Mouse (Mus musculus): ENCODE measurements around the gene Gm12216.

The Gm12216 gene

GRCm38 (mm10) chr11:53796409-53797151 is 62.5 kb downstream of the Gm12216 start:
- DNase-seq (ENCODE audit: extremely low read depth, low read depth), result no peak

GRCm38 (mm10) chr11:53795813-53796212 is 63.2 kb downstream of the Gm12216 start:
- no peak for DNase-seq (ENCODE audit: extremely low read depth, low read depth)

- DNase-seq (ENCODE audit: extremely low read depth, low read depth), result no peak
These were observed 64.1 kb downstream of the Gm12216 start for GRCm38 (mm10) chr11:53794671-53795557.

- DNase-seq (ENCODE audit: extremely low read depth, low read depth), result no peak
These were observed 65.0 kb downstream of the Gm12216 start for GRCm38 (mm10) chr11:53794015-53794414.

GRCm38 (mm10) chr11:53792986-53793385 is 66.1 kb downstream of the Gm12216 start:
- DNase-seq (ENCODE audit: extremely low read depth, low read depth), result no peak

- DNase-seq (ENCODE audit: extremely low read depth, low read depth), result no peak
These were observed 69.8 kb downstream of the Gm12216 start for GRCm38 (mm10) chr11:53789277-53789676.

- DNase-seq (ENCODE audit: extremely low read depth, low read depth), result no peak
These were observed 70.9 kb downstream of the Gm12216 start for GRCm38 (mm10) chr11:53788196-53788595.

GRCm38 (mm10) chr11:53786058-53787031 is 72.7 kb downstream of the Gm12216 start:
- DNase-seq (ENCODE audit: extremely low read depth, low read depth), result no peak

- no peak for DNase-seq (ENCODE audit: extremely low read depth, low read depth)
These were observed 73.6 kb downstream of the Gm12216 start for GRCm38 (mm10) chr11:53785311-53785936.

- DNase-seq (ENCODE audit: extremely low read depth, low read depth), result no peak
These were observed 75.8 kb downstream of the Gm12216 start for GRCm38 (mm10) chr11:53783288-53783687.

GRCm38 (mm10) chr11:53781964-53782363 is 77.1 kb downstream of the Gm12216 start:
- no peak for DNase-seq (ENCODE audit: extremely low read depth, low read depth)

- DNase-seq (ENCODE audit: extremely low read depth, low read depth), result no peak
These were observed 77.8 kb downstream of the Gm12216 start for GRCm38 (mm10) chr11:53781201-53781775.

GRCm38 (mm10) chr11:53780262-53780661 is 78.8 kb downstream of the Gm12216 start:
- DNase-seq (ENCODE audit: extremely low read depth, low read depth), result no peak

GRCm38 (mm10) chr11:53779808-53780207 is 79.2 kb downstream of the Gm12216 start:
- DNase-seq (ENCODE audit: extremely low read depth, low read depth), result no peak

- DNase-seq (ENCODE audit: extremely low read depth, low read depth), result no peak
These were observed 80.6 kb downstream of the Gm12216 start for GRCm38 (mm10) chr11:53778455-53778854.

GRCm38 (mm10) chr11:53777736-53778135 is 81.3 kb downstream of the Gm12216 start:
- DNase-seq (ENCODE audit: extremely low read depth, low read depth), result no peak

- no peak for DNase-seq (ENCODE audit: extremely low read depth, low read depth)
These were observed 84.3 kb downstream of the Gm12216 start for GRCm38 (mm10) chr11:53774659-53775255.

- DNase-seq (ENCODE audit: extremely low read depth, low read depth), result no peak
These were observed 85.3 kb downstream of the Gm12216 start for GRCm38 (mm10) chr11:53773641-53774360.

- no peak for DNase-seq (ENCODE audit: extremely low read depth, low read depth)
These were observed 86.0 kb downstream of the Gm12216 start, which contains the start of gene Gm17334 for GRCm38 (mm10) chr11:53773087-53773486. Gm17334 (minus strand) TSS chr11:53773187.

Measured in MEL-GATA-1-ER (cell line).